Mouse (Mus musculus) urinary bladder, adult 18-20 months (tissue): ENCODE data around the gene Adh5.

Experiments used
- DNase-seq, 2 experiments: peaks; one replicate each; pipeline ENCODE4 v3.0.0; 2022; ENCODE audit warnings: low spot score in 2 of 2, mixed read lengths in 2 of 2

Gene Adh5

GRCm38 (mm10) chr3:138442612-138443464, at the start of gene Adh5:
TSS of gene Adh5 (plus strand) at chr3:138443093.
- DNase-seq, result peak; percentile 88 to 89

- no peak for DNase-seq
Measured at GRCm38 (mm10) chr3:138404872-138405271, 38.0 kb upstream of the Adh5 start.

GRCm38 (mm10) chr3:138405341-138405740, 37.6 kb upstream of the Adh5 start:
- DNase-seq, result peak; percentile 25 to 30

GRCm38 (mm10) chr3:138405840-138406239, 37.1 kb upstream of the Adh5 start:
- DNase-seq, result no peak

- DNase-seq, result no peak
Measured at GRCm38 (mm10) chr3:138407920-138408319, 35.0 kb upstream of the Adh5 start.

- DNase-seq, result no peak
Measured at GRCm38 (mm10) chr3:138409585-138409984, 33.3 kb upstream of the Adh5 start.

GRCm38 (mm10) chr3:138410211-138410610, 32.7 kb upstream of the Adh5 start:
- DNase-seq, result no peak

GRCm38 (mm10) chr3:138415121-138415690, 27.7 kb upstream of the Adh5 start, which contains the start of gene Adh4:
TSS of gene Adh4 (plus strand) at chr3:138415466.
- no peak for DNase-seq

- DNase-seq, result no peak
Measured at GRCm38 (mm10) chr3:138419369-138419768, 23.5 kb upstream of the Adh5 start.

GRCm38 (mm10) chr3:138420385-138420784, 22.5 kb upstream of the Adh5 start:
- DNase-seq, result no peak

GRCm38 (mm10) chr3:138423664-138424063, 19.2 kb upstream of the Adh5 start:
- no peak for DNase-seq

GRCm38 (mm10) chr3:138424247-138424646, 18.6 kb upstream of the Adh5 start:
- DNase-seq, result no peak

GRCm38 (mm10) chr3:138430360-138430976, 12.4 kb upstream of the Adh5 start:
- no peak for DNase-seq

GRCm38 (mm10) chr3:138431835-138432234, 11.1 kb upstream of the Adh5 start:
- DNase-seq, result no peak

GRCm38 (mm10) chr3:138438716-138439115, 4.2 kb upstream of the Adh5 start:
- DNase-seq, result no peak

GRCm38 (mm10) chr3:138442203-138442602, 690 bp upstream of the Adh5 start:
- no peak for DNase-seq

- DNase-seq, result no peak
Measured at GRCm38 (mm10) chr3:138443465-138443771, 525 bp downstream of the Adh5 start.

- no peak for DNase-seq
Measured at GRCm38 (mm10) chr3:138448077-138448860, 5.4 kb downstream of the Adh5 start.

- DNase-seq, result no peak
Measured at GRCm38 (mm10) chr3:138452169-138452568, 9.3 kb downstream of the Adh5 start.

- DNase-seq, result no peak
Measured at GRCm38 (mm10) chr3:138454234-138454633, 11.3 kb downstream of the Adh5 start.

GRCm38 (mm10) chr3:138454711-138455435, 12.0 kb downstream of the Adh5 start:
- DNase-seq, result no peak
